Mouse (Mus musculus) forelimb bud, embryonic 11.5 days (tissue): ENCODE data around the gene Ccdc146.

Experiments
- DNase-seq: peaks from one replicate; pipeline ENCODE4 v3.0.0-alpha.2; 2012; ENCODE audit warnings: low read depth, low spot score

Ccdc146 gene

GRCm38 (mm10) chr5:21264352-21265021, 160.0 kb downstream of the Ccdc146 start:
- no peak for DNase-seq

DNA sequence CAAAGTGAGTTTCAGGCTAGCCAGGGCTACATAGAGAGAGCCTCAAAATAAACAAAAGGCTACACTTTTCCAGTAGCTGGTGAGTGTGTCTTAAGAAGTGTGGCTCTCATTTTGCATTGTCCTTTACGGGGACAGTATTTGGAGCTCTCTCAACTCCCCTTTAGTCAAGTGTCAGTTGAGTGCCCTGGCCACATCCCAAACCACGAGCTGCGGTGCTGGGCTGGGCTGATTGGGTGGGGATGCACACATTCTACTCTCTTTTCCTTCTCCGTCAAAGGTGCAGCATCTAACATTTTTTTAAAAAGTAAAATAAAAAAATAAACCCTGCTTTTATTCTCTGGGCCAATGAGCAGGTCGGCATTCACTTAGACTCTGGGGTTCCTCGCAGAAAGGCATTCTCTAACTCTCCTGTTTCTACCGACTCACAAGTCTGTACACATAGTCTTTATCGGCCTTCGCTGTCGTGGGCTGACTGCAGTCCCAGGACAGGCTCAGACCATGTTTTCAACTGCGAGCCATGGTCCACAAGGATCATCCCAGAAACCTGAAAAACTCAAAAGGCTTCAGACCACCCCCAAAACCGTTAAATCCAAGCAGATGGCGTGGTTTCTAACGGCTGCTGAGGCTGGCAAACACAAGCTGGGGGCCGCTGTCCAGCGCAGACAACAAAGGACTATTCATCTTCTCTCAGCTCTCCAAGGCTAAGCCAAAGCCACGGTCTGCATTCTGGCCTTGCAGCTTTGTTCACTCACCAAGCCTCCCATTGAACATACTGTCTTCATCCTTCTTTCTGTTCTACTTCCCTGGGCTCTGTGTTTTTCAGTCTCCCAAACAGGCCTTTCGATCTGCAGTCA, 161.0 kb downstream of the Ccdc146 start:
- peak; percentile 46 for DNase-seq

GRCm38 (mm10) chr5:21261202-21261844, 163.2 kb downstream of the Ccdc146 start:
- DNase-seq, result peak; percentile 44

DNA sequence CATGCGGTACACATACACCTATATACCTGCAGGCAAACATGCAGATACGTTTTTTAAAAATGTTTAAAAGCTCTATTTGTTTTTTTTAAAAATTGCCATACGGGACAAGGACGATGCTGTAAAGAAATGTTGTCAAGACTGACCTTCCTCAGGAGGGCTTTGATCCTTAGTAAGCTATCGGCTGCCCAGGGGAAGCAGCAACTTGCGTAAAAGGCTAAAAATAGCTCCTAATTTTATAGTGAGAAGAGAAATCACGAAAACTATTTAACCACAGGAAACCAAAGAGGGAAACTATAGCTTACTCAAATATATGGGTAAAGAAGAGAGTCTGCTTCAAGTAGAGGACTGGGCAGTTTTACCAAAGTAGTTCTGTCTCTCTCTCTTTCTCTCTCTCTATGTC, 163.7 kb downstream of the Ccdc146 start:
- no peak for DNase-seq

DNA sequence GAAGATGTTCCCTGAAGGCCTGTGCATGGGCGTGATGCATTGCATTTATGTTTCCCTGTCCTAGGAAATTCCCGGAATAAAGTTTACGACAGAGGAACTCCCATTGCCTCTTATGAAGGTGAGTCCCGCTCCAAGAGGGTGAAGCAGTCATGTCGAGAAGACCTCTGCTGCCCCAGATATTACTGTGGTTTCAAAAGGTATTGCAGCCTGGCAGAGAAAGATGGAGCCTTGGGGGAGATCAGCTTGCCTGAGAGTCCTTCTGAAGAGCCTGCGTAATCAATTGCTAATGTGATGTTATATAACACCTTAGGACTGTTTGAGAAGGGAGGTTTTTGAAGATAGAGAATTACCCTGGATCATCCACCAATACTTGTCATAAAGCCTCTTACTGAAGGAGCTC, 166.7 kb downstream of the Ccdc146 start:
- DNase-seq, result no peak

DNA sequence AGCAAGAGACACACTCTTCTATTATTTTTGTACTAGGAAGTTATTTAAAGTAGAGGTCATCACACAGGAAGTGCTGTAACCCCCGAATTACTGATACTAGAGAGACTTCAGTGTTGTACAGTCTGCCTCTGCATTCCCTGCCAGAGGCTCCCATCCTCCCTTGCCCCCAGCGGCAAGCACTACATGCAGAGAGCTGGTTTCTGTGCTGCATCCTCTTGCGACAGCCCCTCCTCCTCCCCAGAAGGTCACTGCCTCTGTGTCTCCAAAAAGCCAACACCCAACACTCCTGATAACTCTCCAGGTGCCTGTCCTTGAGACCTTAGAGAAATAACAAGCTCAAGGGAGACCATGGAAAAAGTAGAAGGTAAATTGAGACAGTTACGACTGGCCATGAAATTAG, 167.4 kb downstream of the Ccdc146 start:
- DNase-seq, result no peak

GRCm38 (mm10) chr5:21255551-21256132, 168.8 kb downstream of the Ccdc146 start:
- no peak for DNase-seq

DNA sequence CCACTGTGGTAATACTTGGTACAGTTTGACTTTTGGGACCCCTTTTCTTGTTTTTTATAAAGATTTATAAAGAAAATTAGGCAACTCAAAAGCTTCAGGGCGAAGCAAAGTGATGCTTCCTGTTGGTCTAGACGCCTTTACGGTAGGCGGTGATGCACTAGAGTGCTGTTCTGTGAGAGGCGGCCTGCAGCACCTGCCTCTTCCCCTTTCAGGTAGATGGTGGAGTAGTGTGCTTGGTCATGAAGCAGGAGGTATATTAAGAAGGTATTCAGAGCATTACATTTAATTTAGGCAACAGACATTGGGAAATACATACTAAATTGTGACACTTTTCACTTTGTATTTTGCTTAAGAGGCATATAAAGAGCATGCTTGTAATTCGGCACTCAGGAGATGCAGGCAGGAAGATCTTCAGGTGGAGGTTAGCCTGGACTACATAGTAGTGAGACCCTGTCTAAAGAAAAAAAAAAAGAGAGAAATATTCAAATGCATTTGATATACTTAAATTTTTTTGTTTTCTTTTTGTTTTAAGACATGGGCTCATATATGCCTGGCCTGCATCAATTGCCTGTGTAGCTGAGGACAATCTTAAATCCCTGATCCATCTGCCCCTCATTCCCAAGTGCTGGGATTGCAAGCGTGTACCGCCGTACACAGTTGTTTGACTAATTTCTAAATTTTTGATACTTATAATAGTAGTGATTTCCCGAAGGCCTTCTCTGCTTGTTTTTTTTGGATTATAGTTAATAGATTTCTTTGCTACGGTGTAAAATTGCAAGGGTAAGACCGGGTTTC, 169.5 kb downstream of the Ccdc146 start:
- no peak for DNase-seq

DNA sequence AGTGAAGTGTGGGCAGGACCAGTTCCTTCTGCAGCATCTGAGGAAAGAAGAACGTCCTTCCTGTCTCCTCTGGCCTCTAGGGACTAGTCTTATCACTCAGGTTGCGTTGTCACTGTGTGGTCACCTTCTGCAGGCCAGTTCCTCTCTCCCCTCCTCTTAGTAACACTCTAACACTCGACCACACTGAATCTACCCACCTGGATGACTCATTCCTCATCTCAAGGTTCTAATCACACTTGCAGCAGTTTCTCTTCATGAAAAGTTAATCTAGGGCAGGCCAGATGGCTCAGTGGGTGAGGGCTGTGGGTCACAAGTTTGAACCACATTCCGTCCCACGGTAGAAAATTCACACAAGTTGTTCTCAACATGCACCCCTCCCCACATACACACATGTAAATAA, 175.6 kb downstream of the Ccdc146 start:
- DNase-seq, result no peak

DNA sequence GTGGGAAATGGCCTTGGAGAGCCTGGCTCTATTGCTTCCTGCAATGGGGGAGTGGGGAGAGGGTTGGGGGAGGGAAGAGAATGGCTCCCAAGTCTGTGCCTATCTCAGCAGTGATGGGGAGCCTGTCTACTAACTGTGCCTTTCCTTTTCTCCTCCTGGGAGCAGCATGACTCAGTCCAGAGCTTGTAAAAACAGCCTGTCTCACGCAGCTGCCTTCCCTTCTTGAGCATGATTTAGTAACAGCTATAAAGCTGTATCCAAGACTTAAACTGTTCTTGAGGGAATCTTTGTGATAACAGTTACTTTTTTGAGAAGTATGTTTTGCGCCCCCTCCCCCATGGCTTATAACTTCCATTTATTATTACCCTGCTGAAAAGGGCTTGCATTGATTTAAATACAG, 176.6 kb downstream of the Ccdc146 start:
- no peak for DNase-seq

DNA sequence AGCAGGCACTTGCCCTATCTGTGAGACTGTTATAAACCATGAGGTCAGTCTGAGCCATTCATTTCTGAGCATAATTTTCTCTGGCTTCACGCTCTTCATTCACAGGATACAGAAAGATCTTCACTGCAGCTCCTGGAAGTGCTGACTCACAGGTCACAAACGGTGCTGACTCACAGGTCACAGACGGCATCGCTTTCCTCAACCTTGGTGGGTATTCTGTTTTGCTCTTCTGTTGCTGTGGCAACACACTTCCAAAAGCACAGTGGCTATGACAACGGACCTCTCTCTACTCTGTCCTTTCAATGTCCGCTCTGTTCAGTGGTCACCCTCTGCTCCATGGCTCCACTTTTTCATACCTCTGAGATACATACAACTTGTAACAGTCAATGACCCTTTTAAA, 177.7 kb downstream of the Ccdc146 start:
- DNase-seq, result no peak

- DNase-seq, result no peak
These were observed 179.2 kb downstream of the Ccdc146 start for GRCm38 (mm10) chr5:21245241-21245640.

DNA sequence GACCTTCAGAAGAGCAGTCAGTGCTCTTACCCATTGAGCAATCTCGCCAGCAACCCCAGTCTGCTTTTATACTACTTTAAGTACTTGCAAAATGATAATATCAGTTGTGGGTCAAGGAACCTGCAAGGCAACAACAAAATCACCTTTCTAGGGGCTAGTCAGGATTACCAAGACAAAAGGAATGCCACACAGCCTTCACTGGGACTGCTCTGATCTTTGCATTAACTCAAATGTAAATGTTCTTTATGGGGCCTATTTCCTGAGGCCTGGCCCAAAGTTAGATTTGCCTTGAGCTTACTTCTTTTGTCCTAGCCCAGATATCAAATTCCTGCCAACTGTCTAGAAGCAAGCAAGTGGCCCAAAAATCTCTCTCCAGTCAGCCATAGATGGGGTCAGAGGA, 179.9 kb downstream of the Ccdc146 start:
- DNase-seq, result no peak
